Mouse (Mus musculus) hindbrain, embryonic 10.5 days (tissue): ENCODE data around the gene Nos3. TPM values are rescaled to one million over a fixed set of nuclear protein-coding genes. Genes with fewer than 3 reads are reported as not detected.

ENCODE experiments used
- DNase-seq: peaks from one replicate; pipeline ENCODE4 v3.0.0-alpha.2; 2017; ENCODE audit warnings: low spot score
- H3K27ac ChIP-seq: fragments of 300-500 bp; sonication (generic); 2 replicates; pipeline ENCODE4 v1.5.1; 2016; ENCODE audit warnings: mild to moderate bottlenecking, moderate library complexity
- H3K27me3 ChIP-seq: fragments of 300-500 bp; sonication (generic); 2 replicates; pipeline ENCODE4 v1.6.1; 2016; ENCODE audit warnings: mild to moderate bottlenecking; ENCODE audit not compliant: poor library complexity, insufficient read depth, severe bottlenecking
- H3K36me3 ChIP-seq: fragments of 300-500 bp; sonication (generic); 2 replicates; pipeline ENCODE4 v1.6.1; 2016; ENCODE audit warnings: mild to moderate bottlenecking, moderate library complexity
- H3K4me1 ChIP-seq: fragments of 300-500 bp; sonication (generic); replicated peaks from 2 replicates; pipeline ENCODE4 v1.6.1; 2016; ENCODE audit warnings: mild to moderate bottlenecking
- H3K4me3 ChIP-seq: fragments of 300-500 bp; sonication (generic); 2 replicates; pipeline ENCODE4 v1.5.1; 2016; ENCODE audit warnings: mild to moderate bottlenecking, moderate library complexity
- H3K9me3 ChIP-seq: fragments of 300-500 bp; sonication (generic); 2 replicates; pipeline ENCODE4 v1.6.1; 2016; ENCODE audit warnings: mild to moderate bottlenecking, moderate library complexity
- WGBS: fragments of 180-500 bp; shearing (Covaris S2); methylation state at CpG from one replicate; pipeline ENCODE4 v1.1.7; 2016; 5-methylcytosine and 5-hydroxymethylcytosine counted together
- polyA plus RNA-seq: library from polyadenylated mRNA; unstranded; fragments of >200 nt; fragmentation: Nextera tagmentation; extraction: Ambion mirVana; gene quantifications from 2 replicates; pipeline ENCODE4 v1.2.1, GENCODE M21; 2016

Nos3 gene
- polyA plus RNA-seq, 1 experiment from 2014 or later: 9.7 TPM

- no peaks in the 10 kb centered on the region for H3K9me3 ChIP-seq
- peaks cover 90% of the 10 kb centered on the region for H3K4me1 ChIP-seq
- 1% methylated on average over 30 of the region's 30 CpGs for WGBS
Measured at GRCm38 (mm10) chr5:24348546-24348945, 16.1 kb upstream of the Nos3 start.

DNA sequence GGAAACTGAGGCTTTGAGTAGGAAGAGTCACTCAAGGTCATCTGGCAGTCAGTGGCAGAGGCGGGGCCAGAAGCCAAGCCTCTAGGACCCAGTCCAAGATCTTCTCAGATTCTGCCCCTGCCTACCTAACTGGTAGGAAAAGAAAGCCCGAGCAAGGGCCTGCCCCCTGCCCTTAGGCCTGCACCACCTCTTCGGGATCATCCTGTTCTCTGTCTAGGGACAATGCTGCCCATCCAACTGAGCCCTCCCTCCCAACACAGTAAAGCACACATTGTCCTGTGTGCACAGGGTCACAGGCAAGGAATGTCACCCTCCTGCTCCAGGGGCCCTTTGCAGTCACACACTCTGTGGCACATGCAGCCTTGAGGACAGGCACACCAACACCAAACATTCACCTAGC, 14.5 kb upstream of the Nos3 start:
- Histone ChIP-seq H3K4me1 (peaks cover 88% of the 10 kb centered on the region), H3K27me3 (peaks cover 80% of the 10 kb centered on the region)
- 39% methylated on average over 3 of the region's 3 CpGs for WGBS

More at GRCm38 (mm10) chr5:24348546-24348945, 16.1 kb upstream of the Nos3 start:
- H3K36me3 ChIP-seq: 0 out of 2 replicates have a peak, but pooled peaks cover 3% of the 10 kb centered on the region
- no peak for DNase-seq
- peaks cover 66% of the 10 kb centered on the region for H3K27me3 ChIP-seq
- H3K4me3 ChIP-seq: peak overlapping the region; percentile 78
- peak overlapping the region; percentile 65 for H3K27ac ChIP-seq

GRCm38 (mm10) chr5:24350531-24351250, 13.9 kb upstream of the Nos3 start:
- DNase-seq: peak; percentile 23
- H3K4me3 ChIP-seq: peak overlapping the region; percentile 78
- H3K27me3 ChIP-seq: peaks cover 80% of the 10 kb centered on the region
- no peaks in the 10 kb centered on the region for H3K9me3 ChIP-seq
- H3K36me3 ChIP-seq: 0 out of 2 replicates have a peak, but pooled peaks cover 3% of the 10 kb centered on the region
- peak overlapping the region; percentile 92 for H3K27ac ChIP-seq
- WGBS: 37% methylated on average over 14 of the region's 15 CpGs
- H3K4me1 ChIP-seq: peaks cover 82% of the 10 kb centered on the region

More for the DNA sequence above, 14.5 kb upstream of the Nos3 start:
- Histone ChIP-seq H3K27ac (peak overlapping the region; percentile 53; the same call in 1 of the 2 replicates), H3K4me3 (peak overlapping the region; percentile 78), H3K9me3 (no peaks in the 10 kb centered on the region), H3K36me3 (0 out of 2 replicates have a peak, but pooled peaks cover 3% of the 10 kb centered on the region)
- DNase-seq: no peak

- Histone ChIP-seq H3K36me3 (no peaks in the 10 kb centered on the region), H3K27me3 (peaks cover 77% of the 10 kb centered on the region), H3K9me3 (no peaks in the 10 kb centered on the region), H3K4me3 (peak within 1 kb of the TSS; percentile 78), H3K4me1 (peaks cover 79% of the 10 kb centered on the region), H3K27ac (peak within 1 kb of the TSS; percentile 92)
- 1% methylated on average over 53 of the region's 53 CpGs for WGBS
- no peak for DNase-seq
Measured at GRCm38 (mm10) chr5:24351278-24351677, 13.3 kb upstream of the Nos3 start, which contains the start of gene Kcnh2. Gene Kcnh2 (minus strand): TSS chr5:24351604.

DNA sequence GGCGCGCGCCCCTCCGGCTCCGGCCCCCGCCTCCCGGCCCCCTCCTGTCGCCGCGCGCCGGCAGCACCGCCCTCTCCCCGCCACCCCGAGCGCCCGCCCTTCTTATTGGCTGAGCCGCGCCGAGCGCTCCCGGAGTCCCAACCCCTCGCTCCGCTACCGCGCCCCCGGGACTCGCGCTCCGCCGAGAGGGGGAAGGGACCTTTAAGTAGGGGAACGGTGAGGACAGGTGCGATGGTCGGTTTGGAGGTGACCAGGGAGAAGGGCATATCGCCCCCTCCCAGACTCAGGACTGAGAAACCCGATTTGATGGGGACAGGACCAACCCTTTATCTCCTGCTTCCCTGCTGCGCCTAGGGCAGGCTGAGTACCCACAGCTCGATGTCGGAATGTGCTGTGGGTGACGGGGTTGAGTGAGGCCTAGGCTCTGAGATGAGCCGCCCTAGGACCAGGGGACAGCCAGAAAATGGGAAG, 12.9 kb upstream of the Nos3 start:
- 2% methylated on average over 41 of the region's 41 CpGs for WGBS
- Histone ChIP-seq H3K27me3 (peaks cover 72% of the 10 kb centered on the region), H3K9me3 (no peaks in the 10 kb centered on the region), H3K27ac (peak overlapping the region; percentile 92), H3K4me1 (peaks cover 79% of the 10 kb centered on the region), H3K4me3 (peak overlapping the region; percentile 78), H3K36me3 (no peaks in the 10 kb centered on the region)
- peak; percentile 90 for DNase-seq

GRCm38 (mm10) chr5:24352251-24352859, 12.3 kb upstream of the Nos3 start:
- WGBS: under 1% methylated on average over 24 of the region's 24 CpGs
- DNase-seq: peak; percentile 86

DNA sequence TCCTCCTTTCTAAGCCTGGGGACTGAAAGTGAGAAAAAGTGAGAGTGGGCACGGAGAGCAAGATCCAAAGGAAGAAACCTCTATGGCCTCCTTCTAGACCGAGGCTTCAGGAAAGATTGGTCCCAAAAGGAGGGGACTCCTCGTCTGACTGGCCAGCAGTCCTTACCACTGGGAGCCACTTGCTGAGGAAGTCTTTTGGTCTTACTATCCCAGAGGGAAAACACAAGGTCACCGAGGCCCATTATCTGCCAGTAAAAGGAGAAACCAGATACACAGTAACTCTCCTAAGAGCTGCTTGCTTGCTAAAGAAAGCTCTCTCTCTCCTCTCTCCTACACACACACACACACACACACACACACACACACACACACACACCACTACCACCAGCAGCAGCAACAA, 11.3 kb upstream of the Nos3 start:
- WGBS: 29% methylated on average over 4 of the region's 4 CpGs
- Histone ChIP-seq H3K27ac (peak overlapping the region; percentile 92), H3K36me3 (no peaks in the 10 kb centered on the region), H3K9me3 (no peaks in the 10 kb centered on the region), H3K4me3 (peak overlapping the region; percentile 78), H3K27me3 (peaks cover 57% of the 10 kb centered on the region), H3K4me1 (peaks cover 67% of the 10 kb centered on the region)
- no peak for DNase-seq

More at GRCm38 (mm10) chr5:24352251-24352859, 12.3 kb upstream of the Nos3 start:
- Histone ChIP-seq H3K9me3 (no peaks in the 10 kb centered on the region), H3K4me3 (peak overlapping the region; percentile 78), H3K4me1 (peaks cover 77% of the 10 kb centered on the region), H3K27ac (peak overlapping the region; percentile 92), H3K27me3 (peaks cover 66% of the 10 kb centered on the region), H3K36me3 (no peaks in the 10 kb centered on the region)

GRCm38 (mm10) chr5:24356764-24357163, 7.8 kb upstream of the Nos3 start:
- H3K9me3 ChIP-seq: no peaks in the 10 kb centered on the region
- 62% methylated on average over 4 of the region's 4 CpGs for WGBS
- H3K4me3 ChIP-seq: no peak overlapping the region
- H3K36me3 ChIP-seq: no peaks in the 10 kb centered on the region
- no peak for DNase-seq
- H3K27ac ChIP-seq: no peak overlapping the region
- H3K27me3 ChIP-seq: peaks cover 27% of the 10 kb centered on the region
- peaks cover 36% of the 10 kb centered on the region for H3K4me1 ChIP-seq

DNA sequence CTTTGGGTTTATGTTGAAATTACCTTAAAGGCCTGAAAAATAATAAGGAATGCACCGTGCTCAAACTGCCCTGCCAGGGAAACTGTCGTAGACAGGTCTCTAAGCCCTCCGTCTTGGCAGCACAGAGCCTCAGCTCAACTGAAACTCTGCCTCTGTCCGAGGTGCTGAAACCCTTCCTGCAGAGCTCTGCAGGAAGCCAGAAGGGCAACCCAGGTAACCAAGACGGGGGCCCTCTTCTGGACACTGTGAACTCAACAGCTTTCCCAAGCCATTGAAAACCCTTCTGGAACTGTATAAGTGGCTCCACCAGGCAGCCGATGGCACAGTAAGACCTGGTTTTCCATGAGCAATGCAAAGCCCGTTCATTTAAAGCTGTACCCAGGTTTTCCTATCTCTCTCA, 7.1 kb upstream of the Nos3 start:
- no peaks in the 10 kb centered on the region for H3K9me3 ChIP-seq
- WGBS: 20% methylated on average over 7 of the region's 7 CpGs
- peaks cover 29% of the 10 kb centered on the region for H3K4me1 ChIP-seq
- H3K36me3 ChIP-seq: no peaks in the 10 kb centered on the region
- DNase-seq: peak; percentile 87
- no peak overlapping the region for H3K27ac ChIP-seq
- H3K4me3 ChIP-seq: no peak overlapping the region
- peaks cover 24% of the 10 kb centered on the region for H3K27me3 ChIP-seq

GRCm38 (mm10) chr5:24360792-24361454, 3.7 kb upstream of the Nos3 start:
- peak; percentile 87 for DNase-seq
- under 1% methylated on average over 7 of the region's 7 CpGs for WGBS
- H3K4me3 ChIP-seq: no peak overlapping the region
- H3K27ac ChIP-seq: peak overlapping the region; percentile 40; the same call in 1 of the 2 replicates
- no peaks in the 10 kb centered on the region for H3K27me3 ChIP-seq
- H3K9me3 ChIP-seq: no peaks in the 10 kb centered on the region
- H3K4me1 ChIP-seq: peaks cover 18% of the 10 kb centered on the region
- H3K36me3 ChIP-seq: no peaks in the 10 kb centered on the region

- H3K27me3 ChIP-seq: no peaks in the 10 kb centered on the region
- no peaks in the 10 kb centered on the region for H3K9me3 ChIP-seq
- 79% methylated on average over 2 of the region's 2 CpGs for WGBS
- DNase-seq: no peak
- H3K36me3 ChIP-seq: no peaks in the 10 kb centered on the region
- H3K4me3 ChIP-seq: no peak overlapping the region
- H3K27ac ChIP-seq: peak overlapping the region; percentile 51; the same call in 1 of the 2 replicates
- peaks cover 26% of the 10 kb centered on the region for H3K4me1 ChIP-seq
Measured at GRCm38 (mm10) chr5:24363467-24363866, 1.1 kb upstream of the Nos3 start.

GRCm38 (mm10) chr5:24364061-24364460, 549 bp upstream of the Nos3 start:
- no peak for DNase-seq
- Histone ChIP-seq H3K36me3 (no peaks in the 10 kb centered on the region), H3K27ac (peak overlapping the region; percentile 51), H3K4me3 (no peak overlapping the region), H3K27me3 (no peaks in the 10 kb centered on the region), H3K9me3 (no peaks in the 10 kb centered on the region), H3K4me1 (peaks cover 30% of the 10 kb centered on the region)
- WGBS: 57% methylated on average over 3 of the region's 3 CpGs
